Mouse (Mus musculus): ENCODE results near the gene Atl1. TPM values are rescaled to one million over a fixed set of nuclear protein-coding genes. Genes with fewer than 3 reads are reported as not detected.

Gene Atl1
- polyA plus RNA-seq, 1 experiment = 2.0 TPM

DNA sequence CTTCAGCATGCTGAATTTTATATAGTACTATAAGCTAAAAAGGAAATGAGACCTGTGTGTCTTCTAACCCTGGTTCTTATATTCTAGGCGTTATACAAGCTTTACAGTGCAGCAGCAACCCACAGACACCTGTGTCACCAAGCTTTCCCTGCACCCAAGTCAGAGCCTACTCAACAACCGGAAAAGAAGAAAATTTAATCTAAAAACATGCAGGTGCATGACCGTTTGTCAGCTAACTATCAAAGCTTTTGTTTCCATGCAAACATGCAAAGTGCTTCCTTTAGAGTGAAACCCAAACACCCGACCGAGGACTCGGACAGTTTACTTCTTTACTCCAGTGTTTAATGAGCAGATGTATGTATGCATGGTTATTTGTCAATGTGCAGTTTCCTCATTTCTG is 70.7 kb downstream of the Atl1 start:
- Histone ChIP-seq H3K4me1 (ENCODE audit: control insufficient read depth, insufficient read depth, low read length) (no peaks in the 10 kb centered on the region; the same call in 1 of the 2 replicates), H3K4me3 (replicated peaks; ENCODE audit: extremely low read depth, low read depth, low read length) (no peak overlapping the region)
- 75% methylated on average over 6 of the region's 6 CpGs for WGBS
- no peak for DNase-seq
- TF ChIP-seq CTCF (IDR thresholded peaks at IDR 0.05; ENCODE audit: insufficient read depth, low read length) (no peak), POLR2A (IDR thresholded peaks at IDR 0.05; ENCODE audit: borderline replicate concordance, extremely low read depth, low read depth, low read length) (no peak)

- no peak for DNase-seq
- no peak overlapping the region for H3K4me3 ChIP-seq (replicated peaks; ENCODE audit: extremely low read depth, low read depth, low read length)
- TF ChIP-seq POLR2A (IDR thresholded peaks at IDR 0.05; ENCODE audit: borderline replicate concordance, extremely low read depth, low read depth, low read length) = no peak
- no peak for TF ChIP-seq CTCF (IDR thresholded peaks at IDR 0.05; ENCODE audit: insufficient read depth, low read length)
- WGBS = 44% methylated on average over 3 of the region's 3 CpGs
- H3K4me1 ChIP-seq (ENCODE audit: control insufficient read depth, insufficient read depth, low read length) = no peaks in the 10 kb centered on the region; the same call in 1 of the 2 replicates
Measured at GRCm38 (mm10) chr12:69965644-69966043, 73.2 kb downstream of the Atl1 start.

- DNase-seq = no peak
- H3K4me1 ChIP-seq (ENCODE audit: control insufficient read depth, insufficient read depth, low read length) = peaks cover 2% of the 10 kb centered on the region
- no peak overlapping the region for H3K4me3 ChIP-seq (replicated peaks; ENCODE audit: extremely low read depth, low read depth, low read length)
- no peak for TF ChIP-seq POLR2A (IDR thresholded peaks at IDR 0.05; ENCODE audit: borderline replicate concordance, extremely low read depth, low read depth, low read length)
- no peak for TF ChIP-seq CTCF (IDR thresholded peaks at IDR 0.05; ENCODE audit: insufficient read depth, low read length)
- WGBS = 49% methylated on average over 5 of the region's 5 CpGs
Measured at GRCm38 (mm10) chr12:69966071-69966470, 73.7 kb downstream of the Atl1 start.

GRCm38 (mm10) chr12:69967112-69967511 is 74.7 kb downstream of the Atl1 start:
- TF ChIP-seq CTCF (IDR thresholded peaks at IDR 0.05; ENCODE audit: insufficient read depth, low read length) (no peak), POLR2A (IDR thresholded peaks at IDR 0.05; ENCODE audit: borderline replicate concordance, extremely low read depth, low read depth, low read length) (no peak)
- WGBS = 65% methylated on average over 6 of the region's 6 CpGs
- H3K4me3 ChIP-seq (replicated peaks; ENCODE audit: extremely low read depth, low read depth, low read length) = no peak overlapping the region
- no peak for DNase-seq
- peaks cover 7% of the 10 kb centered on the region for H3K4me1 ChIP-seq (ENCODE audit: control insufficient read depth, insufficient read depth, low read length)

DNA sequence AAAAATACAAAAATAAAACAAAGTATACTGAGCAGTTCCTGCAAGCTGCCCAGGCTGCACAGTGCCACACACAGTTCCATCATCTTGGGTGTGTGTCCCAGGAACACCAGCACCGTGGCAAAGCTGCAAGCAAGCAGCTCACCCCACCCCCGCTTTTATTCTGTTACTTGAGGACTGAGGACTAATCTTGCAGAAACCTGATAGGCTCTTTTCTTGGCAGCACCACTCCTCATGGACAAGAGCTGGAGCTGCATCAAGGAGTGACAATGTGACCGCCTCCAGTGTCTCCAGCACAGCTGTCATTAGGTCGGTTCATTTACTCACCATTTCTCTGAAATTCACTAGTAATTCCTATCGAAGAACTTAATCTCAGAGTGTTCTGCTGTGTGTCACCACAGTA is 75.7 kb downstream of the Atl1 start:
- Histone ChIP-seq H3K4me1 (ENCODE audit: control insufficient read depth, insufficient read depth, low read length) (peaks cover 7% of the 10 kb centered on the region), H3K4me3 (replicated peaks; ENCODE audit: extremely low read depth, low read depth, low read length) (no peak overlapping the region)
- no peak for DNase-seq
- WGBS = 64% methylated on average over 5 of the region's 5 CpGs
- no peak for TF ChIP-seq CTCF (IDR thresholded peaks at IDR 0.05; ENCODE audit: insufficient read depth, low read length)
- no peak for TF ChIP-seq POLR2A (IDR thresholded peaks at IDR 0.05; ENCODE audit: borderline replicate concordance, extremely low read depth, low read depth, low read length)

- DNase-seq = no peak
- H3K4me1 ChIP-seq (ENCODE audit: control insufficient read depth, insufficient read depth, low read length) = peaks cover 21% of the 10 kb centered on the region
- TF ChIP-seq CTCF (IDR thresholded peaks at IDR 0.05; ENCODE audit: insufficient read depth, low read length) (no peak), POLR2A (IDR thresholded peaks at IDR 0.05; ENCODE audit: borderline replicate concordance, extremely low read depth, low read depth, low read length) (no peak)
- H3K4me3 ChIP-seq (replicated peaks; ENCODE audit: extremely low read depth, low read depth, low read length) = no peak overlapping the region
Measured at GRCm38 (mm10) chr12:69973666-69974065, 81.3 kb downstream of the Atl1 start.

- H3K4me3 ChIP-seq (replicated peaks; ENCODE audit: extremely low read depth, low read depth, low read length) = no peak overlapping the region
- TF ChIP-seq CTCF (IDR thresholded peaks at IDR 0.05; ENCODE audit: insufficient read depth, low read length) (no peak), POLR2A (IDR thresholded peaks at IDR 0.05; ENCODE audit: borderline replicate concordance, extremely low read depth, low read depth, low read length) (no peak)
- peaks cover 20% of the 10 kb centered on the region for H3K4me1 ChIP-seq (ENCODE audit: control insufficient read depth, insufficient read depth, low read length)
- WGBS = 46% methylated on average over 6 of the region's 6 CpGs
- DNase-seq = no peak
Measured at GRCm38 (mm10) chr12:69976688-69977087, 84.3 kb downstream of the Atl1 start.

DNA sequence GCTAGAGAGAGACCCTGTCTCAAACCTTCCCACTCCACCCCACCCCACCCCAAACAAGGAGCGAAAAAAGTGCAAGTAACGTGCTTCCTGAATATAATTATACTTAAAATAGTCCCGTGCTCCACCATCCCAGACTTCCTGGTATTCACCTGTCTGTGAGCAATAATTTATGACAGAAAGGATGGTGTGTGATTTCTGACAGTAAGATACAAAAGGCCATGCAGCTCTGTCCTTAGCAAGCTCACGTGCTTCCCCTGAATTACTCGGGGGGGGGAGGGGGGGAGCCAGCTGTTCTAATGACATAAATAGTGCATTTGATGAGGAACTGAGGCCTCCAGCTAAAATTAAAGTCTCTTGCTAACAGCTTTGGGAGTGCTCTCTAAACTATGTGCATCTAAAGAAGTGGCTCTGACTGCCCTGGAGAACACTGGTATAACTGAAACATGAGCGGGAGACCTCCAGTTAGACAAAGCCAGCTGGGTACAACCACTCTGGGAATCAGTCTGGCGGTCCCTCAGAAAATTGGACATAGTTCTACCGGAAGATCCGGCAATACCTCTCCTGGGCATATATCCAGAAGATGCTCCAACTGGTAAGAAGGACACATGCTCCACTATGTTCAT is 85.1 kb downstream of the Atl1 start:
- TF ChIP-seq CTCF (IDR thresholded peaks at IDR 0.05; ENCODE audit: insufficient read depth, low read length) (no peak), POLR2A (IDR thresholded peaks at IDR 0.05; ENCODE audit: borderline replicate concordance, extremely low read depth, low read depth, low read length) (no peak)
- Histone ChIP-seq H3K4me3 (replicated peaks; ENCODE audit: extremely low read depth, low read depth, low read length) (no peak overlapping the region), H3K4me1 (ENCODE audit: control insufficient read depth, insufficient read depth, low read length) (peaks cover 24% of the 10 kb centered on the region)
- WGBS = 31% methylated on average over 9 of the region's 9 CpGs
- no peak for DNase-seq

GRCm38 (mm10) chr12:69982874-69983273 is 90.5 kb downstream of the Atl1 start:
- whole genome bisulfite sequencing = 51% methylated on average over 5 of the region's 5 CpGs
- Histone ChIP-seq H3K4me1 (ENCODE audit: control insufficient read depth, insufficient read depth, low read length) (peaks cover 22% of the 10 kb centered on the region), H3K4me3 (replicated peaks; ENCODE audit: extremely low read depth, low read depth, low read length) (no peak overlapping the region)
- DNase-seq = no peak
- TF ChIP-seq POLR2A (IDR thresholded peaks at IDR 0.05; ENCODE audit: borderline replicate concordance, extremely low read depth, low read depth, low read length) (no peak), CTCF (IDR thresholded peaks at IDR 0.05; ENCODE audit: insufficient read depth, low read length) (0 out of 2 replicates have a peak, but pooled peaks have one; percentile 26)

DNA sequence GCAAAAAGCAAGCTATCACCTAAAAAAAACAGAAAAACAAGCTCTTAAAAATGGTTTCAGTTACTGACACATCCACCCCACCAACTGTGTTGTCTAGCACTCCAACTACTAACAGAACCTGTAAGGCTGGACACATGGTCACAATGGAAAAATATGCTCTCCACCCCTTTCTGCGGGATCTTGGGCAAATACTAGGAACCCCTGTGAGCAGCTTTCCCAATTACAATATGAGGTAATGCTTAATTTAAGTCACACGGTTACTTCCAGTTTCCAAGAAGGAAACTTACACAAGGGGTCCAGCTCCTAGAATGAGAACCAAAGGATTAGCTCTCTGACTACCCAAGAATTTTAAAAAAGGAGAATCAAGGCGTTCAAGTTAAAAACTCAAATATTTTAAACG is 93.1 kb downstream of the Atl1 start:
- DNase-seq = no peak
- no peak for TF ChIP-seq CTCF (IDR thresholded peaks at IDR 0.05; ENCODE audit: insufficient read depth, low read length)
- 16% methylated on average over 4 of the region's 4 CpGs for WGBS
- Histone ChIP-seq H3K4me3 (replicated peaks; ENCODE audit: extremely low read depth, low read depth, low read length) (peak overlapping the region; percentile 97), H3K4me1 (ENCODE audit: control insufficient read depth, insufficient read depth, low read length) (peaks cover 14% of the 10 kb centered on the region)

Data from lung, adult 2 months (tissue).